Mouse (Mus musculus): ENCODE data around the gene Bmp2k. TPM values are rescaled to one million over a fixed set of nuclear protein-coding genes. Genes with fewer than 3 reads are reported as not detected.
A peak's percentile ranks its signal among the peaks of the same experiment; 100 is the strongest.

The Bmp2k gene
- total RNA-seq, 2 experiments from 2014 or later: 9.6 to 12.9 TPM

- Histone ChIP-seq H3K4me3 (no peak overlapping the region), H3K27ac (no peak overlapping the region)
- no peak for DNase-seq
- TF ChIP-seq CTCF (IDR thresholded peaks at IDR 0.05): no peak
- intact Hi-C loops (cut with DNase I): no loop called here
These were observed 22.4 kb upstream of the Bmp2k start for GRCm38 (mm10) chr5:96975112-96975511.

GRCm38 (mm10) chr5:96976150-96976549 lies 21.3 kb upstream of the Bmp2k start:
- H3K27ac ChIP-seq: no peak overlapping the region
- intact Hi-C loops (cut with DNase I): no loop called here
- DNase-seq: no peak

GRCm38 (mm10) chr5:96979296-96980007 lies 18.0 kb upstream of the Bmp2k start:
- H3K27ac ChIP-seq: 0 out of 2 replicates have a peak overlapping the region, but pooled peaks have one; percentile 40
- no peak for TF ChIP-seq CTCF (IDR thresholded peaks at IDR 0.05)
- peak overlapping the region; percentile 38 for H3K4me3 ChIP-seq
- intact Hi-C loops (cut with DNase I): no loop called here
- no peak for DNase-seq

More at GRCm38 (mm10) chr5:96976150-96976549, 21.3 kb upstream of the Bmp2k start:
- no peak overlapping the region for H3K4me3 ChIP-seq
- no peak for TF ChIP-seq CTCF (IDR thresholded peaks at IDR 0.05)

- TF ChIP-seq CTCF (IDR thresholded peaks at IDR 0.05): no peak
- Histone ChIP-seq H3K4me3 (peak overlapping the region; percentile 38), H3K27ac (0 out of 2 replicates have a peak overlapping the region, but pooled peaks have one; percentile 40)
- intact Hi-C loops (cut with DNase I): no loop called here
- DNase-seq: no peak
These were observed 17.4 kb upstream of the Bmp2k start for GRCm38 (mm10) chr5:96980008-96980634.

- no peak overlapping the region for H3K27ac ChIP-seq
- H3K4me3 ChIP-seq: no peak overlapping the region
- DNase-seq: no peak
- intact Hi-C loops (cut with DNase I): no loop called here
- no peak for TF ChIP-seq CTCF (IDR thresholded peaks at IDR 0.05)
These were observed 15.5 kb upstream of the Bmp2k start for GRCm38 (mm10) chr5:96981987-96982386.

- H3K27ac ChIP-seq: no peak overlapping the region
- H3K4me3 ChIP-seq: no peak overlapping the region
- no peak for DNase-seq
- TF ChIP-seq CTCF (IDR thresholded peaks at IDR 0.05): no peak
- intact Hi-C loops (cut with DNase I): no loop called here
These were observed 14.3 kb upstream of the Bmp2k start for GRCm38 (mm10) chr5:96983142-96983541.

GRCm38 (mm10) chr5:96986850-96987249 lies 10.6 kb upstream of the Bmp2k start:
- Histone ChIP-seq H3K27ac (no peak overlapping the region), H3K4me3 (no peak overlapping the region)
- intact Hi-C loops (cut with DNase I): no loop called here
- no peak for TF ChIP-seq CTCF (IDR thresholded peaks at IDR 0.05)
- DNase-seq: no peak

- intact Hi-C loops (cut with DNase I): no loop called here
- no peak for DNase-seq
- TF ChIP-seq CTCF (IDR thresholded peaks at IDR 0.05): no peak
- Histone ChIP-seq H3K27ac (no peak overlapping the region), H3K4me3 (no peak overlapping the region)
These were observed 8.6 kb upstream of the Bmp2k start for GRCm38 (mm10) chr5:96988880-96989279.

GRCm38 (mm10) chr5:96991156-96991555 lies 6.3 kb upstream of the Bmp2k start:
- intact Hi-C loops (cut with DNase I): loop anchor here (5.0 kb wide), 1 partner anchor 39 kb away; no protein-coding TSS in a partner anchor
- no peak for DNase-seq
- H3K27ac ChIP-seq: no peak overlapping the region
- no peak overlapping the region for H3K4me3 ChIP-seq
- no peak for TF ChIP-seq CTCF (IDR thresholded peaks at IDR 0.05)

- intact Hi-C loops (cut with DNase I): loop anchor here (5.0 kb wide), 1 partner anchor 40 kb away; no protein-coding TSS in a partner anchor
- no peak for TF ChIP-seq CTCF (IDR thresholded peaks at IDR 0.05)
- H3K27ac ChIP-seq: no peak overlapping the region
- no peak for DNase-seq
- no peak overlapping the region for H3K4me3 ChIP-seq
These were observed 4.8 kb upstream of the Bmp2k start for GRCm38 (mm10) chr5:96992651-96993050.

- DNase-seq: no peak
- Histone ChIP-seq H3K4me3 (no peak overlapping the region), H3K27ac (no peak overlapping the region)
- intact Hi-C loops (cut with DNase I): loop anchor here (5.0 kb wide), 1 partner anchor 41 kb away; no protein-coding TSS in a partner anchor
- TF ChIP-seq CTCF (IDR thresholded peaks at IDR 0.05): no peak
These were observed 4.4 kb upstream of the Bmp2k start for GRCm38 (mm10) chr5:96993057-96993456.

- intact Hi-C loops (cut with DNase I): loop anchor here (5.0 kb wide), 1 partner anchor 62 kb away; no protein-coding TSS in a partner anchor
- Histone ChIP-seq H3K27ac (peak overlapping the region; percentile 100), H3K4me3 (peak overlapping the region; percentile 96)
- TF ChIP-seq CTCF (IDR thresholded peaks at IDR 0.05): no peak
- DNase-seq: peak; percentile 27
These were observed 1.7 kb upstream of the Bmp2k start for GRCm38 (mm10) chr5:96995791-96996190.

Data from gastrocnemius, adult 2 months (tissue).